Mouse (Mus musculus) forebrain, embryonic 13.5 days (tissue): ENCODE measurements at regions not wholly inside any gene's neighbourhood (a gene's known extent, or its start where the extent isn't known, plus 50 kb on each side); places are given as distances from the start of the nearest gene placed in this dataset.
A peak's percentile ranks its signal among the peaks of the same experiment; 100 is the strongest.
"Not testable (repeated sequence)": the region's sequence is repeated elsewhere in the genome, so short reads cannot be mapped to it uniquely, and the experiment has no call there.

Source experiments
- ATAC-seq: fragments of 200-750 bp; cut with Nextera tagmentation; 2 replicates; pipeline ENCODE4 v1.8.0; 2017
- H3K27ac ChIP-seq: fragments of 300-500 bp; sonication (generic); 2 replicates; pipeline ENCODE4 v1.5.1; 2015; ENCODE audit warnings: inconsistent platforms, mild to moderate bottlenecking, moderate library complexity
- H3K27me3 ChIP-seq: fragments of 300-500 bp; sonication (generic); 2 replicates; pipeline ENCODE4 v1.6.1; 2015; ENCODE audit warnings: mild to moderate bottlenecking, inconsistent platforms
- H3K36me3 ChIP-seq: fragments of 300-500 bp; sonication (generic); 2 replicates; pipeline ENCODE4 v1.6.1; 2015; ENCODE audit warnings: mild to moderate bottlenecking, inconsistent platforms; ENCODE audit not compliant: poor library complexity, severe bottlenecking
- H3K4me1 ChIP-seq: fragments of 300-500 bp; sonication (generic); 2 replicates; pipeline ENCODE4 v1.6.1; 2015; ENCODE audit warnings: inconsistent platforms
- H3K4me2 ChIP-seq: fragments of 300-500 bp; sonication (generic); 2 replicates; pipeline ENCODE4 v1.6.1; 2015; ENCODE audit warnings: inconsistent platforms, mild to moderate bottlenecking, moderate library complexity
- H3K4me3 ChIP-seq: fragments of 300-500 bp; sonication (generic); 2 replicates; pipeline ENCODE4 v1.5.1; 2015; ENCODE audit warnings: mild to moderate bottlenecking, inconsistent platforms
- H3K9ac ChIP-seq: fragments of 300-500 bp; sonication (generic); 2 replicates; pipeline ENCODE4 v1.6.1; 2015; ENCODE audit warnings: mild to moderate bottlenecking, inconsistent platforms
- H3K9me3 ChIP-seq: fragments of 300-500 bp; sonication (generic); replicated peaks from 2 replicates; pipeline ENCODE4 v1.6.1; 2016; ENCODE audit warnings: inconsistent platforms
- WGBS: fragments of 180-500 bp; shearing (Covaris S2); methylation state at CpG from one replicate; pipeline ENCODE4 v1.1.7; 2015; 5-methylcytosine and 5-hydroxymethylcytosine counted together

- peak overlapping the region; percentile 42; the same call in 1 of the 2 replicates for H3K27ac ChIP-seq
- H3K36me3 ChIP-seq, H3K4me2 ChIP-seq, ATAC-seq, H3K9ac ChIP-seq, H3K9me3 ChIP-seq, H3K4me3 ChIP-seq: not testable (repeated sequence)
- H3K4me1 ChIP-seq = peaks cover 50% of the 10 kb centered on the region
- peaks cover 24% of the 10 kb centered on the region; the same call in 1 of the 2 replicates for H3K27me3 ChIP-seq
- WGBS = 8% methylated on average over 8 of the region's 8 CpGs
Observed at GRCm38 (mm10) chr15:84616880-84617279, 52.5 kb upstream of the Prr5 start.

GRCm38 (mm10) chr15:84613536-84614527 is 55.6 kb upstream of the Prr5 start:
- H3K4me3 ChIP-seq = no peak overlapping the region
- H3K9ac ChIP-seq = no peak overlapping the region
- no peaks in the 10 kb centered on the region for H3K9me3 ChIP-seq
- peaks cover 24% of the 10 kb centered on the region; the same call in 1 of the 2 replicates for H3K27me3 ChIP-seq
- 49% methylated on average over 17 of the region's 17 CpGs for WGBS
- H3K4me1 ChIP-seq = peaks cover 38% of the 10 kb centered on the region
- no peaks in the 10 kb centered on the region for H3K36me3 ChIP-seq
- H3K4me2 ChIP-seq = no peak overlapping the region
- no peak overlapping the region for H3K27ac ChIP-seq
- ATAC-seq = peak; percentile 84

GRCm38 (mm10) chr15:84612961-84613360 is 55.3 kb upstream of the Rtl6 start:
- H3K27ac ChIP-seq = peak overlapping the region; percentile 8; the same call in 1 of the 2 replicates
- WGBS = 13% methylated on average over 2 of the region's 2 CpGs

GRCm38 (mm10) chr15:84609825-84610442 is 52.3 kb upstream of the Rtl6 start:
- Histone ChIP-seq H3K27me3 (peaks cover 14% of the 10 kb centered on the region; the same call in 1 of the 2 replicates), H3K4me1 (peaks cover 31% of the 10 kb centered on the region), H3K4me3 (no peak overlapping the region), H3K4me2 (no peak overlapping the region), H3K9me3 (no peaks in the 10 kb centered on the region), H3K36me3 (no peaks in the 10 kb centered on the region), H3K9ac (no peak overlapping the region), H3K27ac (no peak overlapping the region)
- ATAC-seq = no peak
- 63% methylated on average over 15 of the region's 15 CpGs for WGBS

More at GRCm38 (mm10) chr15:84612961-84613360, 55.3 kb upstream of the Rtl6 start:
- Histone ChIP-seq H3K4me1 (peaks cover 38% of the 10 kb centered on the region), H3K9me3 (no peaks in the 10 kb centered on the region), H3K36me3 (no peaks in the 10 kb centered on the region), H3K4me3 (no peak overlapping the region), H3K9ac (no peak overlapping the region), H3K4me2 (no peak overlapping the region), H3K27me3 (peaks cover 24% of the 10 kb centered on the region; the same call in 1 of the 2 replicates)
- ATAC-seq = no peak

GRCm38 (mm10) chr15:84609063-84609462 is 51.4 kb upstream of the Rtl6 start:
- Histone ChIP-seq H3K4me1 (peaks cover 30% of the 10 kb centered on the region), H3K4me2 (no peak overlapping the region), H3K4me3 (no peak overlapping the region), H3K27ac (no peak overlapping the region), H3K9ac (no peak overlapping the region), H3K36me3 (no peaks in the 10 kb centered on the region), H3K27me3 (peaks cover 8% of the 10 kb centered on the region; the same call in 1 of the 2 replicates), H3K9me3 (no peaks in the 10 kb centered on the region)
- WGBS = 90% methylated on average over 5 of the region's 5 CpGs
- ATAC-seq = no peak
